Mouse (Mus musculus) thymus, postnatal 4 days (tissue): ENCODE measurements around the gene Tomm20.
"Not testable (repeated sequence)": the region's sequence is repeated elsewhere in the genome, so short reads cannot be mapped to it uniquely, and the experiment has no call there.

Experiments used
- DNase-seq: peaks from one replicate; pipeline ENCODE4 v3.0.0; 2021

Tomm20 gene

GRCm38 (mm10) chr8:126945730-126946163, at the start of gene Tomm20:
Tomm20 (minus strand) TSS chr8:126945844.
- peak; percentile 97 for DNase-seq

DNA sequence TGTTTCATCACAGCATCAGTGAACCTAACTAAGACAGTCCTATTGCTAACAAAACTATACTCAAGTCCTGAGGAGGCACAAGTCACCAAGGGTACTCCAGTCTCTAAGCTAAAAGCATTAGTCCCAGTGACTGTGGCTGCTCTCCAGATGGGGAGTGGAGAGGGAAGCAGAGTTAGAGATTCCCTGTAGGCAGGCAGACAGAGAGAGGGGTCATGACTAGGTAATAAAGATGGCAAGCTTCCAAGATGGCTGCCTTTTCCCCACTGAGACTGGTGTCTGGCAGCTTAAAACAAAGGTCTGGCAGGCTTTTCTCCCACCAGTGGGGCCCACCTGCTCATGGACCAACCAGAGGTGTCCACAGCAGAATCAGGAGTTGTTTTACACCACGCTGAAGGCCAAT, 48.9 kb upstream of the Tomm20 start:
- no peak for DNase-seq

DNA sequence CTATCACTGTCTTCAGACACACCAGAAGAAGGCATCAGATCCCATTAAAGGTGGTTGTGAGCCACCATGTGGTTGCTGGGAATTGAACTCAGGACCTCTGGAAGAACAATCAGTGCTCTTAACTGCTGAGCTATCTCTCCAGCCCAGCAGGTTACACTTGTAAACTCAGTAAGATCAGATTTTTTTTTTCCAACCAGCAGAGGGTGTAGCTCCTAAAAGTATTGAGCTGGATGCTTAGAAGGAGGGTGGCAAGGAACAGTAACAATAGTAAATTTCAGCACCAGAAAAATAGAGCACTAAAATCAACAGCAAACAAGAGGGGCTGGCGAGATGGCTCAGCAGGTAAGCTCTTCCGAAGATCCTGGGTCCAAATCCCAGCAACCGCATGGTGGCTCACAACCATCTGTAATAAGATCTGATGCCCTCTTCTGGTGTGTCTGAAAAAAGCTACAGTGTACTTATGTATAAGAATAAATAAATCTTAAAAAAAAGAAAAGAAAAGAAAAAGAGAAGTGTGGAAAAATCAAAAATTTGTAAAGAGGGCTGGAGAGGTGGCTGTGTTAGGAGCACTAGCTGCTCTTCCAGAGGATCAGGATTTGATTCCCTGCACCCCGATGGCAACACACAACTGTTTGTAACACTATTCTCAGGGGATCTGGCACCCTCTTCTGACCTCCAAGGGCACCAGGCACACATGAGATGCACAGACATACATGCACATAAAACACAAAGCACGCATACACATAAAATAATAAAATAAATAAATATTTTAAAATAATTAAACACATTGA, 43.9 kb upstream of the Tomm20 start:
- no peak for DNase-seq

GRCm38 (mm10) chr8:126988346-126989006, 42.8 kb upstream of the Tomm20 start:
- DNase-seq = no peak

DNA sequence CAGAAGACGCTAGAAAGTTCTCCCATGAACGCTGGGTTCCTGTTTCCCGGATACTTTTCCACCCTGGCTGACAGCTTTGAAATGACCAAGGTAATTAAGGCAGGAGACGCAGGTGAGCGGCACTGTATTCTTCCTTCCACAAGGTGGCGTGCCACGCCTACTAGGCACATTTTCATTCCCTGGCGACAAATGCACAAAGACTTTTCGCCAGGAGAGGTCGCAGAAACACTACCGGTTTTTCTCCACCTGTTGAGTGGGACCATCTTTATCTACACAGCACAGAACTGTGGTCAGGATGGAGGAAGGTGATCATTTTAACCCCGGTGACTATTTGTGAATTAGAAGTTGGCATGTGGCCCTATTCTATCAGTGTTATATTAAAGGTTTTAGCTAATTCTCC, 40.9 kb upstream of the Tomm20 start:
- peak; percentile 86 for DNase-seq

GRCm38 (mm10) chr8:126980046-126980445, 34.4 kb upstream of the Tomm20 start:
- DNase-seq = no peak

GRCm38 (mm10) chr8:126979091-126979920, 33.7 kb upstream of the Tomm20 start:
- DNase-seq = no peak

GRCm38 (mm10) chr8:126978535-126978934, 32.9 kb upstream of the Tomm20 start:
- not testable (repeated sequence) for DNase-seq

DNA sequence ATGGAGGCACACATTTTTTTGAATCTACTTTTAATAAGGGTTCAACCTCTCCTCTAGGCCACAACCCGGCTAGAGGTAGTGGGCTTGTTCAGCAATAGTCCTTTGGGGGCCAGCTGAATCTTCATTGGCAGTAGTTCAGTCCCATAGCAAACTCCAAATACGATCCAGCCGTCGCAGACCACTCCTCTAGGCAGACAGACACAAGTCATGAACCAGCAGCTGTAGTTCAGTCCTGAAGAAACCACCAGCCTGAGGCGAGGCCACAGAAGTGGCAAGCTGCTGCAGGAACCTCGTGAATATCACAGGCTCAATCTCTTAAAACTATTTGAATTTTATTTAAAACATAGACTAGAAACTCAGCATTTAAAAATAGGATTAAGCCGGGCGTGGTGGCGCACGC, 32.4 kb upstream of the Tomm20 start:
- DNase-seq = no peak

DNA sequence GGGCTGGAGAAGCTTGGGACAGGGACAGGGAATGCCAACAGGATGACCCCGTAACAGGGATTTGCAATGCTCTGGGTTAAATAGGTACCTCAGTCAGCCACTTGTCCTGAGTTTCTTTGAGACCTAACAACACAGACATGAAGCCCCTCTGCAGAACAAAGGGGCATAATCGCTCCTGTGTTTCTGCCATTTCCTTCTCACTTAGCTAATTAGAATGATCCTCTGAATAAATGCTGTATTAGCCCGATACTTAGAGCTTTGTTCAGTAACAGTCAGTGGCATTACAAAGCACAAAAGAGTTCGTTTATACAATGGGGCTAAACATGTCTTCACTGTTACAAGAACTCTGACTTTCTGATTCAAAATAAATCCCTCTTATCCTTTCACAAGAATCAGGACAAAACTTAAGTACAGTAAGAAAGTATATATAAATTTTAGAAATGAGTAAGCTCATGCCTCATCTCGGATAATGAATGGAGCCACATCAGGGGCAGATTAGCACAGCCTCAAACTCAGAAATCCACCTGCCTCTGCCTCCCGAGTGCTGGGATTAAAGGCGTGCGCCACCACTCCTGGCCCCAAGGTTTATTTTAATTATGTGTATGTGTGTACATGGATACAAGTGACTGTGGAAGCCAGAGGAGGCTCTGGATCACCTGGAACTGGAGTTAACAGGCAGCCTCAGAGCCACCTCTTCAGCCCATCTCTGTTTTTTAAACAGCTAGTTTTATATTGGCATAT, 31.1 kb upstream of the Tomm20 start:
- DNase-seq = no peak

DNA sequence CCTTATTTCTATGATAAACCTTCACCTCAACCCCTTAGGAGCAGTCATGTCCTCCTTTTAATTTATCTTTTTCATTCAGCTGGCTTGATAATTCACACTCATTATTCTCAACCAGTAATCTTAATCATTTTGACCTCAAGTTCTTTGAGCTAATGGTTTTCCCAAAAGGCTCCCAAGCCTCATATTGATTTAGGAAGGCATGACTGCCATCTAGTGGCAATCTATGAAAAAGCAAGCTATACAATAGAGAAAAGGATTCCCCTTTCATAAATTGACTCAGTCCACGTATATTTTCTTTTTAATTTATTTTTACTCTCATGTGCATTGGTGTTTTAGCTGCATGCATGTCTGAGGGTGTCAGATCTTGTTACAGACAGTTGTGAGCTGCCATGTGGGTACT, 30.1 kb upstream of the Tomm20 start:
- DNase-seq = no peak

- DNase-seq = no peak
Measured at GRCm38 (mm10) chr8:126974511-126974910, 28.9 kb upstream of the Tomm20 start.

DNA sequence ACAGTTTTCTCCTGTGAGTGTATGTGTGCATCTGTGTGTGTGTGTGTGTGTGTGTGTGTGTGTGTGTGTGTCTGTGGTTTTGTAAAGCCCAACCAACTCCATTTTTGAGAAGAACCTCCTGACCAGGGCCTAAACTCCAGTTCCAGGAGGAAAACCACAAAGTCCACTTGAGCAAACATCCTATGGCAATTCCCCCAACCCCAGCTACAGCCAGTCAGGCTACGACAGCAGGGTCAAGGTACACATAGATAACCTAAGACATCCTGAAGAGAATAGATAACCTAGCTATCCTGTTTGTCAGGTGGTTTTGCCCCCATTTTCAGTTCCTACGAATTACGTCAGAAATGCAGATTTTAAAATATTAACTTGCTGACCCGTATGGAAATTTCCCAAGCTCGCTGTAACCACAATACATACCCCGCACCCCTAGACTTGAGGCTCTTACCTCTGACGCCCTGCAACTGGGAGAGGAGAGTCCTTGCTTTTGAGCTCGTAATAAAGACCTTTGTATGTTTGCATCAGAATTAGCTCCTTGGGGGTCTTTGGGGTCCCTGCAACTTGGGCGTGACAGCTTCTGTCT, 28.1 kb upstream of the Tomm20 start:
- no peak for DNase-seq

DNA sequence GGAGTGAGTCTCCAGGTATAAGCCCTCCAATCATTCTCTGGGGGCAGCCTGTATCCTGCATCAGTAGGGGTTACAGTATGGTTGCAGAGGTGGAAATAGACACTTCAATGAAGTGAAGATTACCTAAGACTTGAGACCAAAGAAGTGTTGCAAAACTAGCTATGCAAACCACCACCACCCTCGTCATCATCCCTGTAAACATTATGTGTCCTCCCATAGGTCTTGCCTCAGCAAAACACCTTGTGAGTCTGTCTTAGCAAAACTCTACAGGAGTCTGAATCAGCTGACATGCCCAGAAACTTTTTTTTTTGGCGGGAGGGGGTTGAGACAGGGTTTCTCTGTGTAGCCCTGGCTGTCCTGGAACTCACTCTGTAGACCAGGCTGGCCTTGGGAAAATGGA, 27.0 kb upstream of the Tomm20 start:
- DNase-seq = no peak

DNA sequence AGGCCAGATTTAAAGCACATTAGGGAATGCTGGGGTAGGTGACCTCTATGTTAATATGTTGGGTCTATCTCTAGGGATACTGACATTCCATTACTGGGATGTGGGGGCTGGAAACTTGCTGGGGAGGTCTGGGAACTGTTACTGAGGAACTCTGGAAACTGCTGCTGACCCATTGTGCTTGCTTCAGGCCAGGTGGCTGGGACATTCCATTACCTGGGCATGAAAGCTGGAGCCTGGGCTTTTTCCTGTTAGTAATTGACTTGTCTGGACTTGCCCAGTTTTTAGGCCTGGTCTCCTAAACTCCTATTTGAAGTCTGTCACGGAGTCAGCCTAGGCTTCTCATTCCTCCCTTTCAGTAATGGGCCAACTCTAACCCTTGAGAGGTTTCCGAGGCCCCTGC, 26.5 kb upstream of the Tomm20 start:
- no peak for DNase-seq

DNA sequence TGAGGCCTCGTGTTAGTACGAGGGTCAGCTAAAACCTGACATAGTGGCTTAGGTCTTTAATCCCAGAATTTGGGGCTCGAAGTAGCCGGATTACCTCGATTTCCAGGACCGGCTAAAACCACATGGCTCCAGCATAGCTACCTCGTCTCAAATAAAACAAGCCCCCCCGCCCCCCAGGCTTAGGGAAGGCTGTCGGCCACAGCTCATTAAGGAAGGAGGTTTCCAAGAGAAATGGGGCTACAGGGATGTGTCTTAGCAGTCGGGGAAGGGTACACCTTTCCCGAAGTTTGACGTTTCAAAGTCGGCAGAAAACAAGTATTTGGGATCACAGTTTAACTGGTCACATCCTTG, 25.6 kb upstream of the Tomm20 start:
- DNase-seq = no peak

DNA sequence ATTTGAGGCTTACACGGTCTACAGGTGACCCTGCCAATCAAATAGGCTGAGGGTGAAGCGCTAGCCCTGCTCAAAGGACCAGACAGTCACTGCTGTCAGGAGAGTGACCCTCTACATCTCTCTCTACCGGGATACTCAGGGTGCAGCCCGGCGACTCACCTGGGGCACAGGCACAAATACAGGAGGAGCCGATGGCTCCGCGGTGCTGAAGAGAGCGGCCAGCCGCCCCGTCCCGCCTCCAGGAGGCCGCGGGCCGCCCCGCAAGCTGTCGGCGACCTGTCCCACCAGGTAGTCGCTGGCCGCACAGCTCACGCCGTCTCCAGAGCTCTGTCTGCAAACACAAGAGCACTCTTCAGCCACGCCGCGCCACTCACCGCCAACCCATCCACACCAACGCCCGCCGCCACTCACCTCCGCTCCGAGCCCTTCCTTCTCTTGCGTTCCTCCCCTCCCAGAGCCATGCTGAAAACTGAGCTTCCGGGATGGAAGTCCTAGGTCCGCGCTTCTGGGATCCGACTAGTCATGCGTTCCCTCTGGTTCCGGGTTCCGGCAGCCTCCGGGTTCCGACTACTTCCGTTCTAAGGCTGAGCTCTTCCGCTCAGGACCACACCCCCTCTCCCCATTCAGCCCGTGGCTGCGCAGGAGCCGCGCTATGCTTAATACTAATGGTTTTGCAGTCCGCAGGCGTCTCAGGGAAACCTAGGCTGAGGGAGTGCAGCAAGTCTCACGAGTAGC, 25.1 kb upstream of the Tomm20 start, which contains the start of gene Rbm34:
TSS of gene Rbm34 (minus strand) at position 493 of the 735 bp plus-strand sequence.
- DNase-seq = peak; percentile 93

- DNase-seq = no peak
Measured at GRCm38 (mm10) chr8:126969546-126969945, 23.9 kb upstream of the Tomm20 start.

DNA sequence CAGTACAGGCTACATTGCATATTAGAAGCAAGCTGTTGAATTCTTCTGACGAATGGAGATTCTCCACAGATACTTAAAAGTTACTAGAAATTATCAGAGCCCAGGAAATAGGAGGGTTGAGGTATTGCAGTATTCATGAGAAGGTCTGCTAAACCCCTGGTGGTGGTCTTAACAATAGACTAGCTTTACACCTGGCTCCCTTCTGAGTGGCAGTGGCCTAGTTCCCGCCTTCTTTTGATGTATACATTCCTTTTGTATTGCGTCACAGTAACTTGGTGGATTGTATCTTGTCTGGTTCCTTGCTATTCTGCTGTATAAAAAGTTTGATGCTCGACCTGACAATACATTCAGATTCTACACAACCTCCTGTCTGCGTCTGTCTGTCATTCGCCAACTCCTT, 22.5 kb upstream of the Tomm20 start:
- no peak for DNase-seq

- DNase-seq = no peak
Measured at GRCm38 (mm10) chr8:126965246-126965645, 19.6 kb upstream of the Tomm20 start.

GRCm38 (mm10) chr8:126962871-126963270, 17.2 kb upstream of the Tomm20 start:
- no peak for DNase-seq

DNA sequence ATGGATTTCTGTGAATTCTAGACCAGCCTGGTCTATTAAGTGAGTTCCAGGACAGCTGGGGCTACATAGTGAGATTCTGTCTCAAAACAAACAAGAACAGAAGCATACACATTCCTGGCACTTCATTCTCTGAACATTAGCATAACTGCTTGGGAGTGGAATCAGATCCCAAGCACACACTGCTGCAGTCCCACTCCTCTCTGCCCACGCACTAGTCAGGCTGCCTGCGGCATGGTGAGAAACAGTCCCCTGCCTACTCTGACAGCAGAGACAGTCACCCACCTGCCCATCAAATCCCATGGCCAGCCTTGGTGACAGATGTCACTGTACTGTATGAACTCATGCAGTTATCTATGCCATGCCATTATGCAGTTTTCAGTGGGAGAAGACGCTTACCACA, 15.9 kb upstream of the Tomm20 start:
- no peak for DNase-seq
